Mouse (Mus musculus) forebrain, embryonic 10.5 days (tissue): Measurements from ENCODE around the gene Carf. TPM values are rescaled to one million over a fixed set of nuclear protein-coding genes. Genes with fewer than 3 reads are reported as not detected.

Experiments
- DNase-seq: peaks from one replicate; pipeline ENCODE4 v3.0.0-alpha.2; 2017; ENCODE audit warnings: low spot score; ENCODE audit errors: extremely low spot score
- H3K27ac ChIP-seq: fragments of 300-500 bp; sonication (generic); 2 replicates; pipeline ENCODE4 v1.5.1; 2016; ENCODE audit warnings: mild to moderate bottlenecking
- H3K27me3 ChIP-seq: fragments of 300-500 bp; sonication (generic); 2 replicates; pipeline ENCODE4 v1.6.1; 2016; ENCODE audit warnings: mild to moderate bottlenecking; ENCODE audit not compliant: poor library complexity, severe bottlenecking
- H3K36me3 ChIP-seq: fragments of 300-500 bp; sonication (generic); replicated peaks from 2 replicates; pipeline ENCODE4 v1.6.1; 2016; ENCODE audit warnings: mild to moderate bottlenecking, moderate library complexity
- H3K4me1 ChIP-seq: fragments of 300-500 bp; sonication (generic); 2 replicates; pipeline ENCODE4 v1.6.1; 2016
- H3K4me3 ChIP-seq: fragments of 300-500 bp; sonication (generic); 2 replicates; pipeline ENCODE4 v1.5.1; 2016; ENCODE audit warnings: mild to moderate bottlenecking, moderate library complexity
- H3K9me3 ChIP-seq: fragments of 300-500 bp; sonication (generic); 2 replicates; pipeline ENCODE4 v1.6.1; 2016; ENCODE audit warnings: mild to moderate bottlenecking, moderate library complexity
- WGBS: fragments of 180-500 bp; shearing (Covaris S2); methylation state at CpG from one replicate; pipeline ENCODE4 v1.1.7; 2016; 5-methylcytosine and 5-hydroxymethylcytosine counted together
- polyA plus RNA-seq: library from polyadenylated mRNA; unstranded; fragments of >200 nt; fragmentation: Nextera tagmentation; extraction: Ambion mirVana; gene quantifications from 2 replicates; pipeline ENCODE4 v1.2.1, GENCODE M21; 2016

Gene Carf
- polyA plus RNA-seq, 1 experiment from 2014 or later: 5.3 TPM

DNA sequence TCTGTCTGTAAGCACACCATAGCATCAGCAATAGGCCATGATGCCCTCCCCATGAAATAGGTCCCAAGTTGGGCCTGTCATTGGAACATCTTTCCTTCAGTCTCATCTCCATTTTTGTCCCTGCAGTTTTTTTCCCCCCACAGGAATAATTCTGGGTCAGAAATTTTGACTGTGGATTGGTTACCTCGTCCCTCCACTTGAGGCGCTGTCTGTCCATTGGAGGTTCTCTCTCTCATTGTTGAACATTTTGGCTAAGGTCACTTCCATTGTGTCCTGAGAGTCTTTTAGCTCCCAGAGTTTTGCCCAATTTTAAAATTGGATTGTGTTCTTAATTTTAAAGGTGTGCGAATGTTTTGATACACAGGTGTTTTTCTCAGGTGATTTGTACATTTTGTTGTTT lies 98.8 kb downstream of the Carf start:
- Histone ChIP-seq H3K4me3 (no peak overlapping the region), H3K4me1 (no peaks in the 10 kb centered on the region), H3K27me3 (no peaks in the 10 kb centered on the region), H3K9me3 (no peaks in the 10 kb centered on the region), H3K36me3 (peaks cover 31% of the 10 kb centered on the region), H3K27ac (no peak overlapping the region)
- 76% methylated on average over 3 of the region's 3 CpGs for WGBS
- no peak for DNase-seq

DNA sequence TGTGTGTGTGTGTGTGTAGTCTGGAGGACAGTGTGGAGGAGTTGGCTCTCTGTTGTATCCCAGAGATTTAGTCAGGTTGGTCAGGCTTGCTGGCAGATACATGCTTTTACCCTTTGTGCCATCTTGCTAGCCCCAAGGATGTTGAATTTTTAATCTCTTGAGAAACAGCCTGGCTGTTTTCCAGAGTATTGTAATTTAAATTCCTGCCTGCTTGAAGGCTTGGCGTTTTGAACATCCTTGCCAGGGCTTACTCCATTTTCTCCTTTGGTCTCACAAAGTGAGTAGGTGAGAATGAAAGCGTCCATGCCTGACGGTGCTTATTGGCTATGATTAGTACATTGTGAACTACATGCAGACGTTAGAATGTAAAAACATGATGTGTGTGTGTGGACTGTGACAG lies 101.0 kb downstream of the Carf start:
- DNase-seq: no peak
- 89% methylated on average over 4 of the region's 4 CpGs for WGBS
- Histone ChIP-seq H3K9me3 (peaks cover 3% of the 10 kb centered on the region; the same call in 1 of the 2 replicates), H3K36me3 (peaks cover 52% of the 10 kb centered on the region), H3K27ac (no peak overlapping the region), H3K27me3 (no peaks in the 10 kb centered on the region), H3K4me3 (no peak overlapping the region), H3K4me1 (no peaks in the 10 kb centered on the region)

Other genes with a start within 250 kb of the Carf start
- 9.1 TPM in 2 replicates for gene Fam117b, start 185.2 kb upstream of the Carf start, polyA plus RNA-seq
- gene Ica1l, start 55.1 kb upstream of the Carf start, polyA plus RNA-seq: 0.97 and 1.3 TPM in 2 replicates
- gene Wdr12, start 398 bp downstream of the Carf start, polyA plus RNA-seq: 71.9 and 74.4 TPM in 2 replicates
- gene Nbeal1, start 82.4 kb downstream of the Carf start, polyA plus RNA-seq: 7.1 and 9.0 TPM in 2 replicates
- 23.9 and 25.6 TPM in 2 replicates for gene Cyp20a1, start 245.1 kb downstream of the Carf start, polyA plus RNA-seq